Mouse (Mus musculus) forebrain, embryonic 15.5 days (tissue): ENCODE results near the gene Abhd6. TPM values are rescaled to one million over a fixed set of nuclear protein-coding genes. Genes with fewer than 3 reads are reported as not detected.
A peak's percentile ranks its signal among the peaks of the same experiment; 100 is the strongest.

Experiments used
- ATAC-seq: fragments of 200-750 bp; cut with Nextera tagmentation; replicated peaks from 2 replicates; pipeline ENCODE4 v1.8.0; 2017; ENCODE audit warnings: mild to moderate bottlenecking, moderate TSS enrichment, moderate library complexity
- H3K27ac ChIP-seq: fragments of 300-500 bp; sonication (generic); replicated peaks from 2 replicates; pipeline ENCODE4 v1.5.1; 2015; ENCODE audit warnings: mild to moderate bottlenecking, inconsistent platforms
- H3K27me3 ChIP-seq: fragments of 300-500 bp; sonication (generic); 2 replicates; pipeline ENCODE4 v1.6.1; 2015; ENCODE audit warnings: inconsistent platforms
- H3K36me3 ChIP-seq: fragments of 300-500 bp; sonication (generic); 2 replicates; pipeline ENCODE4 v1.6.1; 2015; ENCODE audit warnings: mild to moderate bottlenecking, inconsistent platforms
- H3K4me1 ChIP-seq: fragments of 300-500 bp; sonication (generic); 2 replicates; pipeline ENCODE4 v1.6.1; 2015; ENCODE audit warnings: inconsistent platforms
- H3K4me2 ChIP-seq: fragments of 300-500 bp; sonication (generic); replicated peaks from 2 replicates; pipeline ENCODE4 v1.6.1; 2015; ENCODE audit warnings: mild to moderate bottlenecking, inconsistent platforms
- H3K4me3 ChIP-seq: fragments of 300-500 bp; sonication (generic); 2 replicates; pipeline ENCODE4 v1.5.1; 2015; ENCODE audit warnings: mild to moderate bottlenecking, inconsistent platforms
- H3K9ac ChIP-seq: fragments of 300-500 bp; sonication (generic); replicated peaks from 2 replicates; pipeline ENCODE4 v1.6.1; 2015; ENCODE audit warnings: mild to moderate bottlenecking, inconsistent platforms
- H3K9me3 ChIP-seq: fragments of 300-500 bp; sonication (generic); 2 replicates; pipeline ENCODE4 v1.6.1; 2016; ENCODE audit warnings: inconsistent platforms
- WGBS: fragments of 180-500 bp; shearing (Covaris S2); methylation state at CpG from one replicate; pipeline ENCODE4 v1.1.7; 2015; ENCODE audit warnings: mixed read lengths; 5-methylcytosine and 5-hydroxymethylcytosine counted together
- polyA plus RNA-seq: library from polyadenylated mRNA; unstranded; fragments of >200 nt; fragmentation: Nextera tagmentation; extraction: Ambion mirVana; gene quantifications from 2 replicates; pipeline ENCODE4 v1.2.1, GENCODE M21; 2015

The Abhd6 gene
- polyA plus RNA-seq: 33.0 and 33.6 TPM in 2 replicates

GRCm38 (mm10) chr14:8002432-8003092 lies at the start of gene Abhd6:
Gene Abhd6, plus strand, starts transcription at chr14:8002902.
- WGBS: under 1% methylated on average over 38 of the region's 38 CpGs
- ATAC-seq: peak; percentile 91

GRCm38 (mm10) chr14:7954071-7954471 lies 48.6 kb upstream of the Abhd6 start:
- Histone ChIP-seq H3K27ac (0 out of 2 replicates have a peak overlapping the region, but pooled peaks have one; percentile 27), H3K36me3 (peaks cover 23% of the 10 kb centered on the region), H3K4me1 (peaks cover 7% of the 10 kb centered on the region; the same call in 1 of the 2 replicates), H3K9me3 (no peaks in the 10 kb centered on the region), H3K4me2 (no peak overlapping the region), H3K4me3 (no peak overlapping the region), H3K9ac (no peak overlapping the region), H3K27me3 (no peaks in the 10 kb centered on the region)
- 29% methylated on average over 6 of the region's 6 CpGs for WGBS
- ATAC-seq: no peak

More at GRCm38 (mm10) chr14:8002432-8003092, at the start of gene Abhd6:
- Histone ChIP-seq H3K9me3 (no peaks in the 10 kb centered on the region), H3K36me3 (no peaks in the 10 kb centered on the region), H3K4me2 (peak within 1 kb of the TSS; percentile 64), H3K9ac (peak within 1 kb of the TSS; percentile 50), H3K27me3 (peaks cover 19% of the 10 kb centered on the region), H3K27ac (peak within 1 kb of the TSS; percentile 68), H3K4me3 (peak within 1 kb of the TSS; percentile 50), H3K4me1 (peaks cover 20% of the 10 kb centered on the region)

GRCm38 (mm10) chr14:7956427-7956826 lies 46.3 kb upstream of the Abhd6 start:
- ATAC-seq: no peak
- H3K9me3 ChIP-seq: no peaks in the 10 kb centered on the region
- no peaks in the 10 kb centered on the region for H3K27me3 ChIP-seq
- H3K4me2 ChIP-seq: no peak overlapping the region
- H3K4me1 ChIP-seq: peaks cover 7% of the 10 kb centered on the region; the same call in 1 of the 2 replicates
- no peak overlapping the region for H3K27ac ChIP-seq
- peaks cover 4% of the 10 kb centered on the region; the same call in 1 of the 2 replicates for H3K36me3 ChIP-seq
- 85% methylated on average over 10 of the region's 10 CpGs for WGBS
- H3K9ac ChIP-seq: no peak overlapping the region
- no peak overlapping the region for H3K4me3 ChIP-seq

GRCm38 (mm10) chr14:7957049-7957448 lies 45.7 kb upstream of the Abhd6 start, which contains the start of gene Gm45521:
Gene Gm45521, plus strand, starts transcription at chr14:7957288.
- 46% methylated on average over 9 of the region's 9 CpGs for WGBS
- H3K4me3 ChIP-seq: no peak within 1 kb of the TSS
- H3K4me1 ChIP-seq: peaks cover 7% of the 10 kb centered on the region; the same call in 1 of the 2 replicates
- 0 out of 2 replicates have a peak, but pooled peaks have one; percentile 27 for ATAC-seq
- no peaks in the 10 kb centered on the region for H3K27me3 ChIP-seq
- H3K36me3 ChIP-seq: no peaks in the 10 kb centered on the region
- no peaks in the 10 kb centered on the region for H3K9me3 ChIP-seq
- H3K27ac ChIP-seq: no peak within 1 kb of the TSS
- H3K4me2 ChIP-seq: no peak within 1 kb of the TSS
- H3K9ac ChIP-seq: no peak within 1 kb of the TSS

- Histone ChIP-seq H3K4me3 (no peak overlapping the region), H3K4me2 (no peak overlapping the region), H3K9me3 (no peaks in the 10 kb centered on the region), H3K4me1 (no peaks in the 10 kb centered on the region), H3K9ac (no peak overlapping the region), H3K27ac (no peak overlapping the region), H3K27me3 (no peaks in the 10 kb centered on the region), H3K36me3 (no peaks in the 10 kb centered on the region)
- WGBS: 49% methylated on average over 11 of the region's 11 CpGs
- ATAC-seq: peak; percentile 27
Measured at GRCm38 (mm10) chr14:7960616-7961015, 42.1 kb upstream of the Abhd6 start.

DNA sequence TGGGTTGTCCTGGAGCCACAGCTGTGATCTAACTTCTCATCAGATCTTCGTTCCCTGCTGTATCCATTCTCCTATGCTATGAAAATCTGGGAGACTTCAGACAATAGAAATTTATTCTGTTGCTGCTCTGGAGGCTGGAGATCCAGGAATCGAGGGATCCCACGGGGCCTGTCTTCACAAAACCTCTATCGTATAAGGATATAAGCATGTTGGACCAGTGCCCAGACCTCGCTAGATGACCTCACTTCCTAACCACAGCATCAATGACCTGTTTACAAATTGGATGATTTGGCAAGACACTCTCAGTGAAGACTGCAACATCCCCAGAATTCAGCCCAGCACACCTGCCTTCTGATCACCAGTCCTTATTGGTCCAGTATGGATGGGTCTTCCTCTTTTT lies 41.0 kb upstream of the Abhd6 start:
- no peaks in the 10 kb centered on the region for H3K4me1 ChIP-seq
- no peaks in the 10 kb centered on the region for H3K36me3 ChIP-seq
- 34% methylated on average over 5 of the region's 5 CpGs for WGBS
- H3K9ac ChIP-seq: no peak overlapping the region
- H3K27ac ChIP-seq: no peak overlapping the region
- H3K4me2 ChIP-seq: no peak overlapping the region
- no peak overlapping the region for H3K4me3 ChIP-seq
- H3K9me3 ChIP-seq: no peaks in the 10 kb centered on the region
- ATAC-seq: no peak
- H3K27me3 ChIP-seq: no peaks in the 10 kb centered on the region

- no peaks in the 10 kb centered on the region for H3K9me3 ChIP-seq
- no peak overlapping the region for H3K9ac ChIP-seq
- no peak overlapping the region for H3K27ac ChIP-seq
- no peak overlapping the region for H3K4me2 ChIP-seq
- H3K4me1 ChIP-seq: no peaks in the 10 kb centered on the region
- no peak for ATAC-seq
- H3K36me3 ChIP-seq: no peaks in the 10 kb centered on the region
- no peaks in the 10 kb centered on the region for H3K27me3 ChIP-seq
- no peak overlapping the region for H3K4me3 ChIP-seq
- WGBS: 71% methylated on average over 2 of the region's 2 CpGs
Measured at GRCm38 (mm10) chr14:7962626-7963025, 40.1 kb upstream of the Abhd6 start.

GRCm38 (mm10) chr14:7963160-7963559 lies 39.5 kb upstream of the Abhd6 start:
- H3K27ac ChIP-seq: no peak overlapping the region
- H3K27me3 ChIP-seq: no peaks in the 10 kb centered on the region
- H3K9me3 ChIP-seq: no peaks in the 10 kb centered on the region
- H3K4me3 ChIP-seq: no peak overlapping the region
- 69% methylated on average over 7 of the region's 7 CpGs for WGBS
- no peak overlapping the region for H3K4me2 ChIP-seq
- no peak overlapping the region for H3K9ac ChIP-seq
- H3K4me1 ChIP-seq: no peaks in the 10 kb centered on the region
- H3K36me3 ChIP-seq: no peaks in the 10 kb centered on the region
- ATAC-seq: no peak

GRCm38 (mm10) chr14:7964219-7964889 lies 38.3 kb upstream of the Abhd6 start:
- Histone ChIP-seq H3K4me1 (no peaks in the 10 kb centered on the region), H3K4me3 (no peak overlapping the region), H3K36me3 (no peaks in the 10 kb centered on the region), H3K27me3 (no peaks in the 10 kb centered on the region), H3K27ac (no peak overlapping the region), H3K9me3 (no peaks in the 10 kb centered on the region), H3K4me2 (no peak overlapping the region), H3K9ac (no peak overlapping the region)
- ATAC-seq: peak; percentile 78
- 54% methylated on average over 11 of the region's 11 CpGs for WGBS

GRCm38 (mm10) chr14:7971889-7972493 lies 30.7 kb upstream of the Abhd6 start:
- no peak for ATAC-seq
- 72% methylated on average over 10 of the region's 10 CpGs for WGBS
- no peak overlapping the region for H3K4me2 ChIP-seq

GRCm38 (mm10) chr14:7974643-7975042 lies 28.1 kb upstream of the Abhd6 start:
- Histone ChIP-seq H3K4me1 (no peaks in the 10 kb centered on the region), H3K27me3 (no peaks in the 10 kb centered on the region), H3K4me3 (no peak overlapping the region), H3K36me3 (no peaks in the 10 kb centered on the region), H3K9me3 (no peaks in the 10 kb centered on the region), H3K27ac (no peak overlapping the region), H3K4me2 (no peak overlapping the region), H3K9ac (no peak overlapping the region)
- ATAC-seq: no peak
- 82% methylated on average over 1 of the region's 1 CpGs for WGBS

More at GRCm38 (mm10) chr14:7971889-7972493, 30.7 kb upstream of the Abhd6 start:
- H3K4me1 ChIP-seq: no peaks in the 10 kb centered on the region
- no peaks in the 10 kb centered on the region for H3K36me3 ChIP-seq
- H3K4me3 ChIP-seq: no peak overlapping the region
- no peak overlapping the region for H3K9ac ChIP-seq
- H3K9me3 ChIP-seq: no peaks in the 10 kb centered on the region
- H3K27me3 ChIP-seq: no peaks in the 10 kb centered on the region
- no peak overlapping the region for H3K27ac ChIP-seq

DNA sequence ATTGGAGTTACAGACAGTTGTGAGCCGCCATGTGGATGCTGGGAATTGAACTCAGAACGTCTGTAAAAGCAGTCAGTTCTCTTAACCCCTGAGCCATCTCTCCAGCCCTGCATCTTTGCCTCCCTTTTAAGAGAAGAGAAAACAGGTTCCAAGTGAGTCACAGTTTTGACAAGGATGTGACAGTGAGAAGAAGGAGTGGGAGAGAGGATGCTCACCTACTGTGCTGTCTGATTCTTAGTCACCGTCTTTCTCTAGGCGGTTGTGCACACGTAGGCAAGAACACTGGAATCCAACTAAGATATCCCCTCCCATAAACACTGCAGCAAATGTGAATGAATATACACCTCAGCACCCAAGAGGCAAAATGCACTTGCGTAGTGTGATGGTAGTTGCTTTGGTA lies 27.5 kb upstream of the Abhd6 start:
- Histone ChIP-seq H3K4me3 (no peak overlapping the region), H3K27me3 (no peaks in the 10 kb centered on the region), H3K27ac (no peak overlapping the region), H3K9me3 (no peaks in the 10 kb centered on the region), H3K36me3 (no peaks in the 10 kb centered on the region), H3K9ac (no peak overlapping the region), H3K4me1 (no peaks in the 10 kb centered on the region), H3K4me2 (no peak overlapping the region)
- no peak for ATAC-seq
- 88% methylated on average over 6 of the region's 6 CpGs for WGBS
